Mouse (Mus musculus) liver, postnatal 0 days (tissue): ENCODE data around the gene Zfp212.

Experiments
- CTCF ChIP-seq: sonication (generic); IDR thresholded peaks from 2 replicates; pipeline ENCODE4 v1.5.1; 2016; ENCODE audit warnings: antibody characterized with exemption, low read depth
- EP300 ChIP-seq: IDR thresholded peaks from 2 replicates; pipeline ENCODE4 v1.6.1; 2016; ENCODE audit warnings: antibody characterized with exemption, low read depth, mild to moderate bottlenecking

DNA sequence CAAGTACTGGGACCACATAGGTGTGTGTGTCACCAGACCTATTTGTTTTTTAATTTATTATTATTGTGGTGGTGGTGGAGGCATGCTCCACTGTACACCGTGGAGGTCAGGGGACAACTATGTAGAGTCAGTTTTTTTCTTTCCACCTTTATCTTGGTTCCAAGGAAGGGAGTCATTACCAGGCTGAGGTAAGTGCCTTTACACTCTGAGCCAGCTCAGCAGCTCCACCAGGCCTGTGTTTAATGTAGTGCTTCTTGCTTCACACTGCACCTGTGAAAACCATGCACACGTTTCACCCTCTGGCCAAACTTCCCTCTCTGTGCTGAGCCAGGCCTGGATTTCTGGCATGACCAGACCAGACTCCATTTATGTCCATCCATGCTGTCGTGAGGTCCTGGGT, 7.3 kb upstream of the Zfp212 start:
- TF ChIP-seq CTCF (no peak), EP300 (no peak)
